Mouse (Mus musculus) stomach, postnatal 0 days (tissue): ENCODE data around the gene Arhgap42. TPM values are rescaled to one million over a fixed set of nuclear protein-coding genes. Genes with fewer than 3 reads are reported as not detected.
A peak's percentile ranks its signal among the peaks of the same experiment; 100 is the strongest.

ENCODE experiments used
- ATAC-seq: fragments of 200-750 bp; cut with Nextera tagmentation; 2 replicates; pipeline ENCODE4 v1.8.0; 2017; ENCODE audit not compliant: low FRiP score, low TSS enrichment
- DNase-seq: peaks from one replicate; pipeline ENCODE4 v3.0.0-alpha.2; 2016; ENCODE audit warnings: low spot score
- H3K27ac ChIP-seq: fragments of 300-500 bp; sonication (generic); replicated peaks from 2 replicates; pipeline ENCODE4 v1.5.1; 2014; ENCODE audit warnings: mild to moderate bottlenecking, control low read depth
- H3K27me3 ChIP-seq: fragments of 300-500 bp; sonication (generic); 2 replicates; pipeline ENCODE4 v1.6.1; 2014; ENCODE audit warnings: low read length; ENCODE audit not compliant: control insufficient read depth, insufficient read depth
- H3K36me3 ChIP-seq: fragments of 300-500 bp; sonication (generic); 2 replicates; pipeline ENCODE4 v1.6.1; 2014; ENCODE audit warnings: low read length, mixed read lengths; ENCODE audit not compliant: control insufficient read depth, insufficient read depth
- H3K4me1 ChIP-seq: fragments of 300-500 bp; sonication (generic); replicated peaks from 2 replicates; pipeline ENCODE4 v1.6.1; 2014; ENCODE audit warnings: antibody characterized with exemption; ENCODE audit not compliant: control insufficient read depth, insufficient read depth
- H3K4me2 ChIP-seq: fragments of 300-500 bp; sonication (generic); replicated peaks from 2 replicates; pipeline ENCODE4 v1.6.1; 2014; ENCODE audit warnings: low read depth, mild to moderate bottlenecking, control low read depth, moderate library complexity
- H3K4me3 ChIP-seq: fragments of 300-500 bp; sonication (generic); 2 replicates; pipeline ENCODE4 v1.5.1; 2014; ENCODE audit warnings: low read depth, low read length, control low read depth
- H3K9ac ChIP-seq: fragments of 300-500 bp; sonication (generic); 2 replicates; pipeline ENCODE4 v1.6.1; 2014; ENCODE audit warnings: mild to moderate bottlenecking, low read length, control low read depth, mixed read lengths
- H3K9me3 ChIP-seq: fragments of 300-500 bp; sonication (generic); 2 replicates; pipeline ENCODE4 v1.6.1; 2016; ENCODE audit warnings: low read length; ENCODE audit not compliant: control insufficient read depth
- CTCF ChIP-seq: IDR thresholded peaks from 2 replicates; pipeline ENCODE4 v1.5.1; 2016; ENCODE audit warnings: antibody characterized with exemption, low read depth, mild to moderate bottlenecking, moderate library complexity
- EP300 ChIP-seq: optimal IDR thresholded peaks from 2 replicates; pipeline ENCODE3; 2016; ENCODE audit warnings: antibody characterized with exemption
- WGBS: fragments of 180-500 bp; shearing (Covaris S2); extraction: QIAGEN DNeasy Blood & Tissue Kit; methylation state at CpG from one replicate; pipeline ENCODE4 v1.1.7; 2014; 5-methylcytosine and 5-hydroxymethylcytosine counted together
- polyA plus RNA-seq: library from polyadenylated mRNA; unstranded; fragments of >200 nt; fragmentation: Nextera tagmentation; extraction: Ambion mirVana; gene quantifications from 2 replicates; pipeline ENCODE4 v1.2.1, GENCODE M21; 2015

Arhgap42 gene
- polyA plus RNA-seq, 1 experiment from 2014 or later, result 21.7 TPM

DNA sequence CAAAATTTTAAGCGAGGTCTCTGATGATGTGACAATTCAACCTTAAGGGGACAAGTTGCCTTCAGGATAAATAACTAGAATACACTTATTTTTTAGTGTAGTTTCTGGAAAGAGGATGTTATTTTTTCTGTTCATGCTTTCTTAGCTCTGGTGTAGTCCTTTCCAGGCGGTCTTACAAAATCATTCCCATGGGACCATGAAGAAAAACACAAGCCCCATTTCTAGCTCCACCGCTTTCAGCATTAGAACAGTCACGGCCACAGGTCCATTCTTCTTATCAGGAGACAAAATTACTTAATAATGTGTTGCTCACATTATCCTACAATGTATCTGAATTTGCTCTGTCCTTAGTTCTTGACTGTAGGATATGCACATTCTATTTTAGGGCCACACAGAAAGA lies 46.2 kb downstream of the Arhgap42 start:
- H3K27ac ChIP-seq, result no peak overlapping the region
- H3K27me3 ChIP-seq, result no peaks in the 10 kb centered on the region
- no peaks in the 10 kb centered on the region for H3K36me3 ChIP-seq
- no peak overlapping the region for H3K9ac ChIP-seq
- 84% methylated on average over 4 of the region's 4 CpGs for whole genome bisulfite sequencing
- H3K4me1 ChIP-seq, result no peaks in the 10 kb centered on the region
- no peak overlapping the region for H3K4me2 ChIP-seq
- no peak for ATAC-seq
- H3K9me3 ChIP-seq, result no peaks in the 10 kb centered on the region
- DNase-seq, result no peak
- H3K4me3 ChIP-seq, result no peak overlapping the region
- TF ChIP-seq CTCF (no peak), EP300 (no peak)

DNA sequence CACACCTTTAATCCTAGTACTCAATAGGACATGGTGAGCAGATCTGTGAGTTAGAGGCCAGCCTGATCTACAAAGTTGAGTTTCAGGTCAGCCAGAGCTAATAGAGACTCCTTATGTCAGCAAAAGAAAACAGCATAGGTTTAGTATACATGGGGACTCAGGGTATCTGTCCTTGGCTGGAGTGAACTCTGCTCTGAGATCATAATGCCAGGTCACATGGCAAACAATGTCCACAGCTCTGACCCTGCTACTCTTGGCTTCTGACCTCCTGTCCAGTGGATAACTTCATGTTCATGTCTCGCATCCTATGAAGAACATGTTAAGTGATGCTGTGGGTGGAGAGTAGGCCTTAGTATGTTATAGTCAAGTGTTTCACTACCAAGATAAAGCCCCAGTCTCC lies 48.1 kb downstream of the Arhgap42 start:
- Histone ChIP-seq H3K9ac (no peak overlapping the region), H3K9me3 (no peaks in the 10 kb centered on the region), H3K4me1 (0 out of 2 replicates have a peak, but pooled peaks cover 2% of the 10 kb centered on the region), H3K4me2 (no peak overlapping the region), H3K36me3 (no peaks in the 10 kb centered on the region), H3K27me3 (no peaks in the 10 kb centered on the region), H3K4me3 (no peak overlapping the region), H3K27ac (no peak overlapping the region)
- TF ChIP-seq CTCF (no peak), EP300 (no peak)
- ATAC-seq (no peak), DNase-seq (no peak)
- WGBS, result 100% methylated on average over 1 of the region's 1 CpGs

DNA sequence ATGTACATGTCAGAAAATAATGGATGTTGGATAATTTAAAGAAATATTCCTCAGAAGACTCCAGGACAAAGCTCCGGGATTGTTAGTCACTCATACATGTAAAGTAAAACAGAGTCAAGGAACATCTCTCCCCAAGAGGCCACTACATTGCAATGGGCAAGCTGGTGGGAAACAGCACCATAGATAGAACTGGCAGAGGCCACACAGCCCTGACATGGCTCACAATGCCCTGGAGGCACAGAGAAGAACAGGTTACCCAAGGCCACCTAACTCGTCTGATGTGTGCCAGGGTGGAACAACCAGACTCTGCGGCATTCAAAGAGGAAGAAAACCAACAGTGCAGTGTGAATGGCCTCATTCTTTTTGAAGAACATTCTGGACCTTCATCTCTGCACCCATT lies 50.7 kb downstream of the Arhgap42 start:
- no peak overlapping the region for H3K4me2 ChIP-seq
- H3K27me3 ChIP-seq, result no peaks in the 10 kb centered on the region
- no peak overlapping the region; the same call in 1 of the 2 replicates for H3K27ac ChIP-seq
- no peak for DNase-seq
- 0 out of 2 replicates have a peak, but pooled peaks cover 2% of the 10 kb centered on the region for H3K4me1 ChIP-seq
- H3K4me3 ChIP-seq, result no peak overlapping the region
- no peak overlapping the region for H3K9ac ChIP-seq
- H3K9me3 ChIP-seq, result no peaks in the 10 kb centered on the region
- H3K36me3 ChIP-seq, result no peaks in the 10 kb centered on the region
- no peak for ATAC-seq
- WGBS, result 66% methylated on average over 3 of the region's 3 CpGs
- no peak for TF ChIP-seq CTCF
- no peak for TF ChIP-seq EP300

DNA sequence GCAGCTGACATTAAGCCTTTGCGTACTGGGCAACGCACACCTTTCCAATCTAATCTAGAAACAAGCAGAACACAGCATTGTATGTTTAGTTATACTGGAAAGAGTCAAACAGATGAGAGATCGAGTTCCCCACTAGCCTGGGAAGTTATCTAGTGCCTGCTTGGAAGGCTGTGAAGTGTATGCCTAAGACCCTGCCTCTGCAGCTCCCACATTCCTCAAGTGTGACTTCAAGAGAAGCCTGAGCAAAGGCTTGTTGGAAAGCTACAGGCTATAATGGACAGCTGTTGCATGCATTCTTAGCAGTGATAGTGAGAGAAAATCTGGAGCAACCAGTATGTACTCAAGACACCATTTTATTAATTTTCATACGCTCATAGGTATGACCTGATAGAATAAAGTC lies 61.2 kb downstream of the Arhgap42 start:
- no peak overlapping the region for H3K4me2 ChIP-seq
- H3K27ac ChIP-seq, result no peak overlapping the region
- ATAC-seq (no peak), DNase-seq (no peak)
- H3K9ac ChIP-seq, result no peak overlapping the region
- TF ChIP-seq EP300 (no peak), CTCF (no peak)
- WGBS, result 66% methylated on average over 4 of the region's 4 CpGs
- H3K4me1 ChIP-seq, result no peaks in the 10 kb centered on the region
- no peaks in the 10 kb centered on the region for H3K27me3 ChIP-seq
- no peaks in the 10 kb centered on the region for H3K9me3 ChIP-seq
- no peaks in the 10 kb centered on the region for H3K36me3 ChIP-seq
- H3K4me3 ChIP-seq, result no peak overlapping the region

DNA sequence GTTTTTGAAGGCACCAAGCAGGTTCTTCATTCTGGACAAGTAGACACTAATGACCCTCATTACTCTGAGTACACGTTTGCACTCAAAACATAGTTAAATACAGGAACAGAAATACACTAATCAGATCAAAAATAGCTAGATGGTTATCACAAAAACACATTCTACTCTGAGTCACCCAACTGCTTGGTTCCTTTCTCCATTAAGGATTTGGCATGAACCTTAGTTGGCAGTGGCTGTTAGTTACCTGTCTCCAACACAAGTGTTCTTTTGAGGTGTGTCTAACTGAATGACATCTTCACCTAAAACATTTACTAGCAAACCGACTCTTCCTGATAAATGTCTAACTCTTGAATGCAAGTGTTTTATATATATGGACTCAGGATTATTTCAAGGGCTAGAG lies 64.0 kb downstream of the Arhgap42 start:
- WGBS, result 50% methylated on average over 2 of the region's 2 CpGs
- Histone ChIP-seq H3K9ac (no peak overlapping the region), H3K27ac (no peak overlapping the region), H3K9me3 (no peaks in the 10 kb centered on the region), H3K4me2 (no peak overlapping the region), H3K4me1 (peaks cover 3% of the 10 kb centered on the region; the same call in 1 of the 2 replicates), H3K27me3 (no peaks in the 10 kb centered on the region), H3K36me3 (no peaks in the 10 kb centered on the region), H3K4me3 (no peak overlapping the region)
- TF ChIP-seq CTCF (no peak), EP300 (no peak)
- no peak for ATAC-seq
- no peak for DNase-seq

DNA sequence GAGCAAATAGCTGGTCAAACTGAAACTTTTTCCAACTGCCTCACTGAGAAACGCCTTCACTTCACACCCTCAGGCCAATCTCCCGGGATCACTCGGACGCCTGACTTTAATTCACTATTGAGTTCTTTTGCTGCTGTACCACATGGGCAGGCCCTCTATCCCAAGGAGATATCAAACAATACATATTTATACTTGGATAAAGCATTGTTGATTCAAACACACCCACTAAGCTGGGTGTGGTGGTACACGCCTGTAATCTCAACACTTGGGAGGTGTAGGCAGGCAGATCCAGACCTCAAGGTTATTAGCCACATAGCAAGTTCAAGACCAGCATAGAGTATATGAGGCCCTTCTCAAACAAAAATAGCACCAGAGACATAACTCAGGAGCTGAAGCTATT lies 64.7 kb downstream of the Arhgap42 start:
- ATAC-seq (peak; percentile 97), DNase-seq (peak; percentile 67)
- Histone ChIP-seq H3K27me3 (no peaks in the 10 kb centered on the region), H3K4me2 (no peak overlapping the region), H3K36me3 (no peaks in the 10 kb centered on the region), H3K9ac (no peak overlapping the region), H3K4me1 (peaks cover 3% of the 10 kb centered on the region; the same call in 1 of the 2 replicates), H3K27ac (no peak overlapping the region), H3K9me3 (no peaks in the 10 kb centered on the region), H3K4me3 (no peak overlapping the region)
- 55% methylated on average over 5 of the region's 5 CpGs for WGBS
- TF ChIP-seq CTCF (no peak), EP300 (no peak)
